Mouse (Mus musculus) gastrocnemius, postnatal 10 days (tissue): ENCODE measurements around the gene Rnls. TPM values are rescaled to one million over a fixed set of nuclear protein-coding genes. Genes with fewer than 3 reads are reported as not detected.
A peak's percentile ranks its signal among the peaks of the same experiment; 100 is the strongest.

Experiments used
- DNase-seq: peaks from one replicate; pipeline ENCODE4 v3.0.0; 2021; ENCODE audit warnings: mixed read lengths
- total RNA-seq, 2 experiments: library from RNA; stranded (reverse); gene quantifications; 2 replicates each; pipeline ENCODE4 v1.2.3; 2021

Rnls gene
- total RNA-seq, 2 experiments from 2014 or later: 5.4 to 6.7 TPM

GRCm38 (mm10) chr19:33262421-33262820 is 129.7 kb downstream of the Rnls start:
- no peak for DNase-seq

DNA sequence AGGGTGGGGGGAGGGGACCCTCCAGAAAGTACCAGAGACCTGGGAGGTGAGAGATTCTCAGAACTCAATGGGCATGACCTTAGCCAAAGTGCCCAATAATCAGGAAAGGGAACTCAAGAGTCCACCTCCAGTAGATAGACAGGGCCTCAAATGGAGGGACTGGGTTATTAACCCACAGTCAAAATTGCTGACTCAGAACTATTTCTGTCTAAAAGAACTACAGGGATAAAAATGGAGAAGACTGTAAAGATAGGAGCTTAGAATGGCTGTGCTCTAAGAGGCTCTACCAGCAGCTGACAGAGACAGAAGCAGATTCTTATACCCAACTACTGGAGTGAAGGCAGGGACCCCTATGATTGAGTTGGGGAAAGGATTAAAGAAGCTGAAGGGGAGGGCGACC is 132.9 kb downstream of the Rnls start:
- no peak for DNase-seq

DNA sequence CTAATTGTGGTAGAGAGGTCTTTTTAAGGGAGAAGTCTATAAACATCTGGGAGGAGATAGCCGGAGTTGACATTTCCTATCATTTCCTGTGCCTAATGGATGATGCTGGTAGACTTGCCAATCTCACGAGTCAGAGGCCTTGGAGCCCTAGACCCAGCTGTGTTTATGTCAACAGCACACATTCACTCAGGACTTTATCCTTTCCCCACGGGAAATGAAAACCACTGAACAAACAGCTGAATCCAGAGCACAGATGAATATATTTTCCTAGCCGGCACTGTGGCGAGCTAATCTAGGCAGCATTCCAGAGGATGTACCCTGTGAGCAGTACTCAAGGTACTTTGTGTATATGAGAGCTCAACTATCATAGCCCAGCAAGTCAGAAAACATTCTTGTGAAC is 138.2 kb downstream of the Rnls start:
- no peak for DNase-seq

GRCm38 (mm10) chr19:33252226-33252625 is 139.9 kb downstream of the Rnls start:
- no peak for DNase-seq

DNA sequence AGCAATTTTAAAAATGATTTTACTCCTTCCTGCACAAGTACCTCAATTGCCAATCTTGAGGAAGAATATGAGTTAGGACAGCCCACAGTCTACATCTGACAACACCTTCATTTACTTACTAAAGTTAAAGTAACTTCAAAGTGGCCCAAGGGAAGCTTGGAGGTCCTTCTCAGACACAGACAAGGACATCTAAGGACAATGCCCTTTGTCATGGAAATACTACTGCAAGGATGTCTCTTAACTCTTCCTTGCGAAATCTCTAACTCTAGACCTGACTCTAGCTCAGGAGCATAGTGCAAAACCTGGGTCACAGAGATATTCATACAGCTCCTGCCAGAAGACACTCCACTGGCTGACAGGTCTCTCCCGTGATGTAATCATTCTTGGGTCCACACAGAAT is 147.9 kb downstream of the Rnls start:
- DNase-seq: no peak

- DNase-seq: no peak
Observed at GRCm38 (mm10) chr19:33240386-33240785, 151.7 kb downstream of the Rnls start.

- DNase-seq: no peak
Observed at GRCm38 (mm10) chr19:33232902-33233301, 159.2 kb downstream of the Rnls start.

DNA sequence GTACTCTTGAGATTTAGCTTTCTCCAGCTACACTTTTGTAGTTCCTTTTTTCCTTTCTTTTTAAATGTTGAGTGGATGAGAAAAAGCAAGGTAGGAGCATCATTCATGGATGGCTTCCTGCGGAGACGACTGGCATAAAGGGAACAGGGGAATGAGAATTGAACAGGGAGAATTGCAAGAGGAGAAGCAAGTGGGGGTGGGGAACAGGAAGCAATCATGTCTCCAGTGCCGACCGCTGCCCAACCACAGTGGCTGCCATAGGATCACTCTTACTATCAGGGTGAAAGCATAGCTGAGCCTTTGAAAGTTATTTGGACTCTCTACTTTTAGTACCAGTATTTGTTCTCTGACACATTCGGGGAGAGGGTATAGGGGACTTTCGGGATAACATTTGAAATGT is 160.8 kb downstream of the Rnls start:
- no peak for DNase-seq

GRCm38 (mm10) chr19:33227004-33227403 is 165.1 kb downstream of the Rnls start:
- peak; percentile 51 for DNase-seq

DNA sequence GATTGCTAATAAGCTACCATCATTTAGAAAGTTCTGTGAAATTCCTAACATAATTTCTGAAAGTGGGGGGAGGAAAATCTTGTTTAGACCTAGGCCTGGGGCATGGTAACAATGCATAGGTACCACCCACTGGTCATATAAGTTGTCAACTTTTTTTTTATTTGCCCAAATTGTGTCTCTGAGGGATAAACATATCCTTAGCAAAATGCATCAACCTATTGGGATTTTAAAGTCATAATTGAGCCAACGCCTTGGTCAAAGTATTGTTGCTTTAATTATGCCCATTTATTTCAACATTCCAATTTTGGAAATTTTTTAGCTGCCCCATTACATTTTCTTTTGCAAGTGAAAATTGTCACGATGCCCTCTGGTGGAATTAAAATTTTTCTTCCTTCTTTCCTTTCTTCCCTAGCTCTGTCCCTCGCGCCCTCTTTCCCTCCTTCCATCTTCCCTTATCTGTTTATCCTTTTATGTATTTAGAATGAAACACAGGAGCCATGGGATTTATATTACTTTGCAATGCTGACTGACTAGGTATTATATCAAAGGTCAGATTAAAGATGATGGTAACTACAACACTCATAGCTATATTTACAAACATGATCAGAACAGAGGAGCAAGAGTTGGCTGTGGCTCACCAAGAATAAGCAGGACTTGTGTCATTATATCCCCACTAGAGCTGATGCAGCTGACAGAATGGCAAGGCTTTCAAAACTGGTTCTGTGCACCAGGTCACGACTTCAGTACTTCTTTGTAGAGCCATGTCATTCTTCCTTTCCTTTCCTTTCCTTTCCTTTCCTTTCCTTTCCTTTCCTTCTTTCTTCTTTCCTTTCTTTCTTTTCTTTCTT is 166.0 kb downstream of the Rnls start:
- no peak for DNase-seq

DNA sequence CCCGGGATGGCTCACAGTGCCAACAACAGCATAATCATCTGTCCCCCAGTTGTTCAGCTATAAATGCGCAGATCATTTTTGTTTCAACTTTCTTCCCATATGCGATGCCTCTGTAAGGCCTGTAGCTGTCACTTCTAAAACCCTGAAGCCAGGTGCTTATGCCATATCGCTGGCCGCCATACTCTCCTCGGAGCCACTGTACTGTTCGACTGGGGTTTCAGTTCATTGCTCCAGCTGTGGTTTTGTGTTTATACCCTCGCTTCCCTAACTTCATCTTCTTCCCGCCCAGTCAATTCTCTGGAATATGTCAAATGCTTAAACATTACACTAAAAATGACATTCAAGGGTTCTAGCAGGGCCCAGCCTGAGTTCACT is 167.1 kb downstream of the Rnls start:
- no peak for DNase-seq

- DNase-seq: no peak
Observed at GRCm38 (mm10) chr19:33224181-33225001, 167.7 kb downstream of the Rnls start.

- DNase-seq: no peak
Observed at GRCm38 (mm10) chr19:33223766-33224165, 168.3 kb downstream of the Rnls start.

- DNase-seq: no peak
Observed at GRCm38 (mm10) chr19:33223276-33223675, 168.8 kb downstream of the Rnls start.

- no peak for DNase-seq
Observed at GRCm38 (mm10) chr19:33222595-33223223, 169.4 kb downstream of the Rnls start.

- no peak for DNase-seq
Observed at GRCm38 (mm10) chr19:33217791-33218300, 174.2 kb downstream of the Rnls start.

GRCm38 (mm10) chr19:33209709-33210108 is 182.4 kb downstream of the Rnls start:
- DNase-seq: no peak

DNA sequence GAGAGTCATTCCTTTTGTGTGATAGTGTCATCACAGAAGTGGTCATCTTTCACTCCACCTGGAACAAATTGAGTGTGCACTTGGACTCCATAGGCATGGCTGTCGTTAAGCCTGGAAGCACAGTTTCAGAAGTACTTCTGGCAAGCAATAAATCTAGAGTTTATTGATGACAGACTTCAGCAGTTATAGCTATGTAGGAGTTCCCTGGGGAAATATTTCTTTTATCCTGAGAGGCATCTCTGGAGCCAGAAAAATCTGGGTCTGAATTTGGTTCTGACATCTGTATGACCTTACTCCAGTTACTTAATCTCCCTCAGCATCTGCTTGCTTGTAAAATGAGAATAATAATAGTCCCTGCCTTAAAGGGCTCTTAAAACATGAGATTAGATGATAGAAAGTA is 184.1 kb downstream of the Rnls start:
- DNase-seq: no peak

DNA sequence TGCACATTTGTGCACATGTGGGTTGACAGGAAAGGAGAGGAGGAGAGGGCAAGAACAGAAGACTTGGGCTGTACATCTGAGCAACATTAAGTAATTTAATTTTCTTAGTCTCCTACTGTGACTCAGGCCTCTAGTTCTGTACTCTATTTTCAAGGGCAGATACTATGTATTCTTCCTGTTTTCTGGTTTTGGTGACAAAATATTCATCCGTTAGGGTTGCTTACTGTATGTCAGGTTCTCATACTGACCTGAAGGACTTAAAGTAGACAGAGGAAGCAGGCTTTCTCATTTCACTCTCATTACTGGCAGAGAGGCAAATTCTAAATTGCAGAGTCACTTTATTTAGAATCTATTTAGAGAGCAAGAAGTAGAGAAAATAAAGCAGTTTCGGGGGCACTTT is 186.7 kb downstream of the Rnls start:
- DNase-seq: no peak

DNA sequence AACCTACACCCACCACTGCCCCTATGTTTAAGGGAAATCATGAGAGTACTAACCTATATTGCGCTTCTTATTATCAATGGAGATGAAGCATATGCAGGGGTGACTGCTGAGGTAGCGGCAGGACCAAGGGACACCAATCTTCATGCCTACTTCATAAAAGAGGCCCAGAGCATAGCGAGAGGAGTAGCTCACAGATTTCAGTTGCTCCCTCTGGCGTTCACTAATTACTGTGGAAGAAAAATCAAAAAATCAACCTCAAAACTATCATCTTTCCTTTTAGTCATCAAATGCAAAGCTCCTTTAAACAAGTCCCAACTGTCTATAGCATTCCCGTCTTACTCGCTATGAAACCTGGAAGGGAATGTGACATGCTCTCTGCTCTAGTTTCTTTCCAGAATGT is 189.7 kb downstream of the Rnls start:
- DNase-seq: no peak

- DNase-seq: no peak
Observed at GRCm38 (mm10) chr19:33201181-33201580, 190.9 kb downstream of the Rnls start.

DNA sequence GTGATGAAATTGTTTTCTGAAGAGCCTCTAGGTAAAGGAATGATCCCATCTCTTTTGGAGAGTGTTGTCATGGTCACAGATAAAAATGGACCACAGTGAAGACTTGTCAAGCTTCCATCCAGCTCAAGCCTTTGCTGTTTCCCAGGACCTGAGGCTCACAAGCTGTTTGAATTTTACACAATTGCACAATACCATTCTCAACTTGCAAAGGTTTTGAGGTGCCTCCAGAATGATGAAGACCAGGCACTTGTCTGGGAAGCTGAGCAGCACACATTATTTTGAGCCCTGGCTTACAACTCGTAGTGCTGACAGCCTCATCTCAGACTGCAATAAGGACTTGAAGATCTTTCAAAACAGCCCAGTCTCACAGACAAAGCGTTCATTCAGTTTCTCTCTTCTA is 200.0 kb downstream of the Rnls start:
- no peak for DNase-seq

GRCm38 (mm10) chr19:33188766-33189165 is 203.3 kb downstream of the Rnls start:
- DNase-seq: no peak
